Mouse (Mus musculus): ENCODE results near the gene Plp1. TPM values are rescaled to one million over a fixed set of nuclear protein-coding genes. Genes with fewer than 3 reads are reported as not detected.

The Plp1 gene
- polyA plus RNA-seq, 1 experiment: 268 TPM

DNA sequence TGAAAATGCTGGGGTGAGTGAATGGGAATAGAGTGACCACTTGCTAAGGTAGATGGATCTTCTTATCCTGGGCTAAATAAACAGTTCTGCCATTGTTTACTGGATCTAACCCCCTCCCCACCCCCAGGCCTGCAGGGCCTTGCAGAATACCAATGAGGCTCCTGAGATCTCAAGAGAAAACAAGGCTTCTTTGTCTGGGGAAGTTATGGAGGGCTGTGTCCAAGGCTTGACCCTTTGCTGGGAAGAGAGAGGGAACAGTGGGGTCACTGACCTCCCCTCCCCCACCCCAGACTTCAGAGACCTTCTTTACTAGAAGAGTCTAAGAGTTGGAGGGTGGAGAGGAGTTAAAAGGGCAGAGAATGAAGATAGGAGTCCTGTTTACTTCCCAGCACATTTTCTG lies 6.1 kb downstream of the Plp1 start:
- H3K27ac ChIP-seq (ENCODE audit: insufficient read depth, low read depth, low read length): no peak overlapping the region
- no peaks in the 10 kb centered on the region for H3K4me1 ChIP-seq (ENCODE audit: control insufficient read depth, insufficient read depth, low read length)
- TF ChIP-seq CTCF (IDR thresholded peaks at IDR 0.05; ENCODE audit: insufficient read depth, low read depth, low read length): no peak
- no peak for TF ChIP-seq POLR2A (IDR thresholded peaks at IDR 0.05; ENCODE audit: insufficient read depth, low read depth, low read length)
- H3K4me3 ChIP-seq (ENCODE audit: insufficient read depth, low read depth, low read length): no peak overlapping the region

DNA sequence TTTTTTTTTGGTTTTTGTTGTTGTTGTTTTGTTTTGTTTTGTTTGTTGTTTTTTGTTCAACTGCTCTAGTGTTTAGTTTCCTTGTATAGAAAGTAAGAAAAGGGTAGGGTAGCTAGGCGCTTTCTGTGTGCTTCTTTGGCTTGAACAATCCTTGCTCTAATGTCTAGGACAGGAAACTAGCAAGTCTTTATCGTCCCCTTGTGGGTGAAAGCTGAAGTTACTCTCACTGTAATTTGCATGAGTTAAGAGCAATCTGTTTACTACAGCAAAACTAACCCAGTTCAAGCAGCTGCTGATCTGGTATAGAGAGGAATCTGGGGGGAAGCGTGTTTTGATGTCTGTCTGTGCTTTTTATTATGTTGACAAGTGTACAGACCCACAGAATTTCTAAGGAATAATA lies 27.8 kb downstream of the Plp1 start:
- no peaks in the 10 kb centered on the region for H3K4me1 ChIP-seq (ENCODE audit: control insufficient read depth, insufficient read depth, low read length)
- TF ChIP-seq CTCF (IDR thresholded peaks at IDR 0.05; ENCODE audit: insufficient read depth, low read depth, low read length) (no peak), POLR2A (IDR thresholded peaks at IDR 0.05; ENCODE audit: insufficient read depth, low read depth, low read length) (no peak)
- H3K27ac ChIP-seq (ENCODE audit: insufficient read depth, low read depth, low read length): no peak overlapping the region
- H3K4me3 ChIP-seq (ENCODE audit: insufficient read depth, low read depth, low read length): no peak overlapping the region
- WGBS: 47% methylated on average over 3 of the region's 3 CpGs

GRCm38 (mm10) chrX:136868061-136869040 lies 45.9 kb downstream of the Plp1 start, which contains the start of gene Rab9b:
Rab9b (minus strand) TSS chrX:136868755.
- peak within 1 kb of the TSS; percentile 89 for H3K4me3 ChIP-seq (ENCODE audit: insufficient read depth, low read depth, low read length)
- no peak; the same call in 1 of the 2 replicates for TF ChIP-seq POLR2A (IDR thresholded peaks at IDR 0.05; ENCODE audit: insufficient read depth, low read depth, low read length)
- TF ChIP-seq CTCF (IDR thresholded peaks at IDR 0.05; ENCODE audit: insufficient read depth, low read depth, low read length): no peak
- peak within 1 kb of the TSS; percentile 42; the same call in 1 of the 2 replicates for H3K27ac ChIP-seq (ENCODE audit: insufficient read depth, low read depth, low read length)
- H3K4me1 ChIP-seq (ENCODE audit: control insufficient read depth, insufficient read depth, low read length): no peaks in the 10 kb centered on the region
- 11% methylated on average over 33 of the region's 36 CpGs for WGBS

Other genes with a start within 250 kb of the Plp1 start
- gene Tceal3, start 231.8 kb upstream of the Plp1 start, polyA plus RNA-seq (2012; ENCODE audit: insufficient read depth, insufficient read length, low replicate concordance, missing spikeins): not detected in 2 replicates
- gene Tceal1, start 114.7 kb upstream of the Plp1 start, polyA plus RNA-seq (2012; ENCODE audit: insufficient read depth, insufficient read length, low replicate concordance, missing spikeins): not detected in 2 replicates
- 434 TPM in 1 of 2 replicates, not detected in the other for gene Morf4l2, start 79.0 kb upstream of the Plp1 start, polyA plus RNA-seq (2012; ENCODE audit: insufficient read depth, insufficient read length, low replicate concordance, missing spikeins)
- not detected in 2 replicates for gene Glra4, start 42.5 kb upstream of the Plp1 start, polyA plus RNA-seq (2012; ENCODE audit: insufficient read depth, insufficient read length, low replicate concordance, missing spikeins)
- gene Rab9b, start 46.1 kb downstream of the Plp1 start, polyA plus RNA-seq (2012; ENCODE audit: insufficient read depth, insufficient read length, low replicate concordance, missing spikeins): not detected in 2 replicates
- gene H2bfm, start 104.7 kb downstream of the Plp1 start, polyA plus RNA-seq (2012; ENCODE audit: insufficient read depth, insufficient read length, low replicate concordance, missing spikeins): not detected in 2 replicates
- gene Tmsb15b2, start 152.8 kb downstream of the Plp1 start, polyA plus RNA-seq (2012; ENCODE audit: insufficient read depth, insufficient read length, low replicate concordance, missing spikeins): not detected in 2 replicates
- gene Tmsb15l, start 154.2 kb downstream of the Plp1 start, polyA plus RNA-seq (2012; ENCODE audit: insufficient read depth, insufficient read length, low replicate concordance, missing spikeins): not detected in 2 replicates
- gene Tmsb15b1, start 154.2 kb downstream of the Plp1 start, polyA plus RNA-seq (2012; ENCODE audit: insufficient read depth, insufficient read length, low replicate concordance, missing spikeins): not detected in 2 replicates
- gene Zcchc18, start 170.5 kb downstream of the Plp1 start, polyA plus RNA-seq (2012; ENCODE audit: insufficient read depth, insufficient read length, low replicate concordance, missing spikeins): 200 TPM in 1 of 2 replicates, not detected in the other
- not detected in 2 replicates for gene Slc25a53, start 215.6 kb downstream of the Plp1 start, polyA plus RNA-seq (2012; ENCODE audit: insufficient read depth, insufficient read length, low replicate concordance, missing spikeins)
- gene Fam199x, start 226.9 kb downstream of the Plp1 start, polyA plus RNA-seq (2012; ENCODE audit: insufficient read depth, insufficient read length, low replicate concordance, missing spikeins): not detected in 2 replicates